Mouse (Mus musculus): ENCODE results near the gene Adnp.

- TF ChIP-seq CTCF (IDR thresholded peaks at IDR 0.05; ENCODE audit: low read depth, low read length) (no peak), POLR2A (IDR thresholded peaks at IDR 0.05; ENCODE audit: borderline replicate concordance, low read depth, low read length) (no peak)
These were observed 7.0 kb upstream of the Adnp start for GRCm38 (mm10) chr2:168213788-168214397.
